Mouse (Mus musculus) heart, adult 11 months (tissue): ENCODE data around the gene Dgcr8.
"Not testable (repeated sequence)": the region's sequence is repeated elsewhere in the genome, so short reads cannot be mapped to it uniquely, and the experiment has no call there.

Experiments
- DNase-seq: peaks from one replicate; pipeline ENCODE4 v3.0.0; 2022

Dgcr8 gene

DNA sequence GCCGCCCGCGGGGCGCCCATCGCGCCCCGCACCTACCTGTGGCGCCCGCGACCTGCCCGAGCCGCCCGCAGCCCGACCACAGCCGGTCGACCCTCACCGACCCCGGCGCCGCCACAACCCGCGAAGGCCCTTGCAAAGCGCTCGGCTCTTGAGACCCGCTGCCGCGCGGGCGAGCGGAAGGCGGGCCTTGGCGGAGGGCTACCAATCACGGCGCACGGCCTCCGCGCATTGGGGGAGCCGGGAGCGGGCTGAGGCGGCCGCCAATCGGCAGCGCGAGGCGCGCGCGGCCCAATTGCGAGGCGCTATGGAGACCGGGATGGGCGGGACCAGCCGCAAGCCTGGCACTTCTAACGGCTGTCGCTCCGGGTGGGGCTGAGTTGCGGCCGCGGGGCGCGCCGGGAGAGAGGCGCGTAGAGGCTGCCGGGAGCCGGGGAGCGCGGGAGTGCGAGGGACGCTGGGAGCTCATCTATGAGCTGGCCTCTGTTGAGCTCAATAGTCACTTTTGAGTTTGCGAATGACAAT is at the start of gene Dgcr8:
TSS of gene Dgcr8 (minus strand) at position 180 of the 522 bp plus-strand sequence.
- DNase-seq = peak; percentile 100

DNA sequence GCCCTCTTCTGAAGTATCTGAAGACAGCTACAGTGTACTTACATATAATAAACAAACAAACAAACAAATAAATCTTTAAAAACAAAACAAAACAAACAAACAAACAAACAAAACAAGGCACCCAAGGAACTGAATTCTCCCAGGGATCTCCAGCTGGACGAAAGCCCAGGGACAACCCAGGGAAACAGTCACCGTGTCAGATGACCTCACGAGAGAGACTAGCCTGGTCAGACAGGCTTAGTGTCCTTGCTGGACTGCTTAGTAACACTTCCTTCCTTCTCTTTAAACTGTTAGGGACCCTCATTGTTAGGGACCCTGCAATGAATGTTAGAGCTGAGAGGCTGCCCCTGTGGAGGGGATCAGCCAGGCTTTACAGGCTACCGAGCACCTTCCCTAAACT is 48.2 kb upstream of the Dgcr8 start:
- DNase-seq = no peak

DNA sequence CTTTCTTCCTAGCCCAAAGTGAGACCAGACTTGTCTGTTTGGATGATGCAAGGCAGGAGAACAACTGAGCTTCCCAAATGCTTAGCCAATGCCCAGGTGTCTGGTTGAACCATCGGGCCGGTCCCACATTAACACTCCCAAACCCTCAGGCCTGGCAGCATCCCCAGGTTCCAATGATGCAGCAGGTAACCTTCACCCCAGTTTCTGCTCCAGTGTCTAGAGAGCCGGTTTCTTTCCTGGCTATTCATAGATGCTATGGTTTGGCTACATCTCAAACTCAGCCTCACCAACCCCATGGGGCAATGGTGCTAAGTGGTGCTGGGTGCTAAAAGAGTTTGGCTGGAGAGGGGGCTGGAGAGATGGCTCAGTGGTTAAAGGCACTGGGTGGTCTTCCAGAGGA is 46.9 kb upstream of the Dgcr8 start:
- peak; percentile 95 for DNase-seq

DNA sequence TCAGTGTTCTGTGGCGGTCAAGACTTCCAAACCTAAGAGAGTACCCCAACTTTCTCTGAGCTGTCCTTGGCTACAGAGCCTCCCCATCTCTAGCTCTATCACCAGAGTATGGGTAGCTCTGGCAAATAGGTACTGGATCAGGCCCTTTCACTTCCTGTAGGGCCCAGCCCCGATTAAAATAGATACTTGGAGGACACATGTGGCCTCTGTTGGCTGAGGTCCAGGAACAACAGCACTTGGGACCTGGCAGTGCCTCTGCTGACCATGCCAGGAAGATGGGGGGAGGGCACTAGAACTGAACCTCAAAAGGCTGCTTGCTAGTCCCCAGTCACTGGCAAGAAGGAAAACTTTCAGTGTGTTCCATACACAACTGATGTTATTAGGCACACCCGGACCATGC is 44.9 kb upstream of the Dgcr8 start:
- peak; percentile 94 for DNase-seq

DNA sequence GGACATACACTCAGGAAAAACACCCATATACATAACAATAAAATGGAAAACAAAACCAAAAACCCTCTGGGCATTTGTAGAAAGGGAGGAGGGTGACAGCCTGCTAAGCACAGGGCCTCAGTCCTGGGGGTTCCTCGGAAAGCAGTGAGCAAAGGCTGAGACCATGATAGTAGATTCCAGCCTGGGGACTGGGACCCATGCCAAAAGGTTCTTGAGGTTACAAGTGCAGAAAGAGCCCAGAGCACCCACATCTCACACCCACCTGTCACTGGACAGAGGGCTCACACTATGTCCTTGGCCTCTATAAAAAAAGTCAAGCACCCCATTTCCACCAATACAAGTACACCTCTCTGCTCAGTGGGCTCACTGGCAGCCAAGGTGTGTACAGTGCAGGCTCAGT is 39.5 kb upstream of the Dgcr8 start:
- DNase-seq = peak; percentile 92

DNA sequence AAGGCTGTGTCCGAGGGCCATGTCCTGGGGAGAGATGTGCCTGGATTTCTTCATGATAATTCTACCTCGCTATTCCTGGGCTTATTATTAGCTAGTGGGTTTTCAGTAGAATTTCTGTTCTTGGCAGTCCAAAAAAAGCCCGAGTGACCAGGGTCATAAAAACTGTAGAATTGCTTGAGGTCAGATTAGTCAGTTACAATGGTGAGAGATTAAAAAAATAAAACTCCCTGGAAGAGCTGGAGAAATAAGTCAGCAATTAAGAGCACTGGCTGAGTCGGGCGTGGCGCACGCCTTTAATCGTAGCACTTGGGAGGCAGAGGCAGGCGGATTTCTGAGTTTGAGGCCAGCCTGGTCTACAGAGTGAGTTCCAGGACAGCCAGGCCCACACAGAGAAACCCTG is 38.9 kb upstream of the Dgcr8 start:
- no peak for DNase-seq

DNA sequence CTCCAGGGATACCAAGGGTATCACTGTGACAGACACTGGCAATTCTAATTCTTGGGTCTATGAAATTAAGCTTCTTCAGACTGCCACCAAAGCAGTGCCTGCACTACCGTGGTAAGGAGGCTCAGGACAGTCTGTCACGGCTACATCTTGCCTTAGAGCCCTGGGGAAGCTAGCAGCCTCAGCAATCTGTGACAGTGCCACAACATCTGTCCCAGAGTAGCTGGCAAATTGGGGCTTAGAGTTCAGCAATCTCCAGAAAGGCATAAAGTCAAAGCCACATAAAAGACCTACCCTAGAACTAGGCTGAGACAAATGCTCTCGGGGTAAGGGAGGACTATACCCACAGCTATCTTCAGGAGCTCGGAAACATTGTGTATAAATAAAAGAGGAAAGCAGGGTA is 36.7 kb upstream of the Dgcr8 start:
- DNase-seq = no peak

DNA sequence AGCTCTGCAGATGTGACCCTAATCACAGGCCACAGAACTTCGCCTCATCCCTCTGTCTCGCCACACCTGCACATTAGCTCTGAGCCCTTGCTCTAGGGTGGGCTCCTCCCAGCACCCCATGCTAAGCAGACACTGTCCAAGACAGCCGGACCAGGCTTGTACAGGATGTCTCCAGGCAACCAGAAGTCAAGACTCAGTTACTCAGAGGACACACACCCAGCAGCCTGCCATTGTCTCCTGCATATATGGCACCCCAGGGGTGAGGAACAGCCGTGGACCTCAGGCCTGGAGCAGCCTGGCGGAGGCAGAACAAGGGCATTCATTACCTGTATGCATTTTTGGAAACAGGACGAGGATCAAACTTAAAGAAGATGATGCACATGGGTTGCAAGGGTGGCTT is 35.0 kb upstream of the Dgcr8 start:
- DNase-seq = no peak

DNA sequence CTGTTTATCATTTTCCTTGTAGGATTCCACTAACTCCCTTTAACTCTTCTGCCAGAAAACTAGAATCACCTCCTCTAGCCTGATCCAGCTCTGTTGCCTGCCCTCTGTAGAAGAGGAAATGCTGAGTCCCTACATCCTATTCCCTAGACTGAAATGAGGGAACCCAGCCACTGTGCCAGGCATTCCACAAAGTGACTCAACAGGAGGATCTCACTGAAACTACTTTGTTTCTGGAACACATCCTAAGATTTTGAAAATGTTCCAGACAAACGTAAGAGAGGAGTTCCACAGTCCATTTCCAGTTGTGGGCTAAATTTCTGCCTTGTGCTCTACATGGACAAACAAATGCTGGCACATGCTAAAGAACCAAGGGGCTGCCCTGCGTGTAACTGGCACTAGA is 34.4 kb upstream of the Dgcr8 start:
- DNase-seq = no peak

DNA sequence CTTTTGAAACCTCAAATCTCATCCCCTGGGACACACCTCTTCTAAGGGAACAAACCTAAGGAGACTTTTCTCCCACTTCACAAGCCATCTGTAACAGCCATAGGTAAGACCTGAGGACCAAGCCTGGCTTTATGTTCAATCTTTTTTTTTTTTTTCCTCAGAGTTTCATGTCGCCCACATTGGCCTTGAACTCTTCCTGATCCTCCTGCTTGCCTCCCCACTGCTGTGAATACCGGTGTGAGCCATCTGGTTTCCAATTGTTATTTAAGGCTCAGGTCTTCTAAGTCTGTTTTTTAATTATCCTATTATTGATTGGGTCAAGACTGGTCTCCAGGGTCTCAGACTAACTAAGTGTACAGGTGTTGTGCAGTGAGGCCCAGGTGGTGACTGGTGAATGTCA is 32.4 kb upstream of the Dgcr8 start:
- DNase-seq = no peak

DNA sequence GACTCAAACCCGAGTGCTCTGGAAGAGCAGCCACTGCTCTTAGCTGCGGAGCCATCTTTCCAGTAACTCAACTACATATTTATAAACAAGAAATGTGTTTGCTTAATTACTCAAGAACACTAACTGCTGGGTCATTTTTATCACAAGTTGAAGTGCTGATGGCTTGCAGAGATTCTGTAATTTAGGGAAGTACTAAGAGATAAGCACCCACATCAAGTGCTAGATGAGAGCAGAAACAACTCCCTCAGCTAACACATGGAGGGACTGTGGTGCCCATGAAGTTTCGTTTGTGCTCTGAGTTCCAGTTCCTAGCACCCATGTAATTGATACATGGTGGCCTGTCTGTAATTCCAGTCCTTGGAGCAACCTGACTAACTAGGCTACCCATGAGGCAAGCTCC is 29.9 kb upstream of the Dgcr8 start:
- DNase-seq = no peak

DNA sequence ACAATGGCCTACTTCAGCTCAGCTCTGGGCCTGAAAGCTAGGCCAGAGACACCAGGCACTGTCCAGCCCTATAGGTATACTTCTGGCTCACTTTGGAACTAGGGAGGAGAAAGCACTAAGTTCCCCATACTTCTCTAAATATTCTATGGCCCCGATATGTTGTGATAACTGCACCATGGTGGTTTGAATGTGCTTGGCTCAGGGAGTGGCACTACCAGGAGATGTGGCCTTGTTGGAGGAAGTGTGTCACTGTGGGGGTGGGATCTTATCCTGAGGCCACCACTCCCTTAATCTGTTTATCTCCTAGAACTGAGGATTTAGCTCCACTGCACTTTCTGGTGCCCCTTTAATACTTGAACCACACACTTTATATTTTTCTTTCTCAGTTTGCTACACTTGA is 19.1 kb upstream of the Dgcr8 start:
- DNase-seq = no peak

DNA sequence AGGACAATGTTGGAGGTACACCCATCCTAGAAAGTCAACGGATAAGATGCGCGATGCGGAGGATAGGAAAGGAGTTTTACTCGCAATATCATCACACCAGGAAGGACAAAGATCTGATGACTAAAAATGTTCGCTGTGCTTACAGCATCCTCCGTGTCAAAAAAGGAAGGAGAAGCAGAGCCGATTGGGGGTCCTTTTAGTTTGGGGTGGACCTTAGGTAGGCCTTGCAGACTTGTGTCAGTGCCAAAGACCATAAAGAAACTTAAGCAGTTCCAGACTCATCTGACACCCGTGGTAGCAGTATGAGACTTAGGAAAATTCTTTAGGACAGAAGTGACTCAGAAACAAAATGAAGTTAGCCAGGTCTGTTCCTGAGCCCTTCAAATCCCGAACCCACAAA is 568 bp upstream of the Dgcr8 start:
- DNase-seq = not testable (repeated sequence)

DNA sequence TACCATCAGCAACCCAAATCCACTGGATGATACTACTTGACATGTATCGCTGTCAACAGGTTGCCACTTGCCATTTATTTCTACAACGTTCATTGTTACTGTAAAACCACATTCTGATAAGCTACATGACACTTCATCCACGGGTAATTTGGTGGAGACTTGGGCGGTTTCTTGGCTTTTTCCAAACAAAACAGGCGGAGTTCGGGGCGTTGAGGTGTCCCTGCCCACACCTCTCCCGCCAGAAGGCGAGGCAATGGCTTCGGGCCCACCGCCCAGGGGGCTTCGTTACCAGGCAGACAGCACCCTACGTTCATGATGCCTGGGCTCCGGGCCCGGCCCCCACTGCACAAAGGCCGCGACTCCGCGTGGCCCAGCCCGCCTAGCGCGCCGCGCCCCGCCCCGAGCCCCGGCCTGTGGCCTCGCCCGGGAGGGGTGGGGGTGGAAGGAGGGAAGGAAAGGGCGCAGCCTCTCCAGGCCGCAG is 425 bp downstream of the Dgcr8 start:
- DNase-seq = no peak

DNA sequence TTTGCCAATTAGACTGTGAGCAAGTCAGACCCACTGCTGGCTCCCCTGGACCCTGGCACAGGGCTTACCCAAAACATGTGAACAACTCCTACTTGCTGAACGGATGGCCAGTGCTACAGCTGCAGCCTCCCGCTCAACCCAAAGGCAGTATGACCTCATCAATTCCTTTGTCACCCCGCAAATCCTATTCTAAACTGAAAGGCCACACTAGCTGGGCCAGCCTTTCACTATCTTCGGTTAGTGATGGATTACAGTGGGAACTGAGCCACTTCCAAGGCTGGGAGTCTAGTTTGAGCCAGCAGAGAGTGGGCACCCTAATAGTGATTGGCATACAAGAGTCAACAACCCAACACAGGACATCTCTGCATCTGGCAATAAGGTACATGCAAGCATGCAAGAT is 880 bp downstream of the Dgcr8 start:
- DNase-seq = peak; percentile 93

DNA sequence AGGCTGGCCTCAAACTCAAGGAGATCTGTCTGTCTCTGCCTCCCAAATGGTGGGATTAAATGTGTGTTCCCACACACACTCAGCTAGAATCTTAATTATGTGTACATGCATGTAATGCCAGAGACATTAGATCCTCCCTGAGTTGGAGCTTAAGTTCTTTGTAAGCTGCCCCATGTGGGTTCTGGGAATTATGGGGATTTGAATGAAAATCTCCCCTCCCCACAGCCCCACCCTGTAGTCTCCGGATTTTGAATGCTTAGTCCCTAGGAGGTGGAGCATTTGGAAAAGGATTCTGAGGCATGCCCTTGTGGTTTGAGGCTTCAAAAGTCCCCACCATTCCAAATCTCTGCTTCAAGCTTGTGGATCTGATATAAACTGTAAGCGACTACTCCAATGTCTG is 13.9 kb downstream of the Dgcr8 start:
- DNase-seq = peak; percentile 42

DNA sequence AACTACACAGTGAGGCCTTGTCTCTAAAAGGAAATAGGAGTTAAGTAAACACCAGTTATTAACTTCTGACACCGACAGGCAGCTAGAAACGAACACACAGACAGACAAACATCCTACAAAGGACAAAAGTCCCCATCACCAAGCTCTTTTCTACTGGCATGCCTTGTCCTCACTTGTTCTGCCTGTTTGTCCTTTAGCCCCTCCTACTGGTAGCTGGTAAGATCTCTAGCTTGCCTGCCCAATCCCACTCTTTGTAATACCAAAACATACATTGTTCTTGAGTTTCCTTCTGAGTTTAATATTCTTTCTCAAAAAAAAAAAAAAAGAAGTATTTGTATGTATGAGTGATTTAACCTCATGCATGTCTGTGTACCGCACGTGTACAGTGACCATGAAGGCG is 20.9 kb downstream of the Dgcr8 start:
- DNase-seq = peak; percentile 24

DNA sequence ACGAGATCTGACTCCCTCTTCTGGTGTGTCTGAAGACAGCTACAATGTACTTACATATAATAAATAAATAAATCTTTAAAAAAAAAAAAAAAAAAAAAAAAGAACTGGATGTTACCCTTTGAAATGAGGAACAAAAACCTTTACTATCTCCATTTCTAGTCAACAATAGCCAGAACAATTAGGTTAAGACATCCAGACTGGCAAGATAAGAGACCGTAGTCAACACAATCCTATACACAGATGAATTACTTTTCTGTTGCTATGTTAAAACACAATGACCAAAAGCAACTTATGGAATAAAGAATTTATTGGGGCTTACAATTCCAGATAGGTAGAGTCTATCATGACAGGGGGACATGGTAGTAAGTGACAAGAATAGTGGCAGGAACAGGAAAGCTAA is 24.0 kb downstream of the Dgcr8 start:
- no peak for DNase-seq

DNA sequence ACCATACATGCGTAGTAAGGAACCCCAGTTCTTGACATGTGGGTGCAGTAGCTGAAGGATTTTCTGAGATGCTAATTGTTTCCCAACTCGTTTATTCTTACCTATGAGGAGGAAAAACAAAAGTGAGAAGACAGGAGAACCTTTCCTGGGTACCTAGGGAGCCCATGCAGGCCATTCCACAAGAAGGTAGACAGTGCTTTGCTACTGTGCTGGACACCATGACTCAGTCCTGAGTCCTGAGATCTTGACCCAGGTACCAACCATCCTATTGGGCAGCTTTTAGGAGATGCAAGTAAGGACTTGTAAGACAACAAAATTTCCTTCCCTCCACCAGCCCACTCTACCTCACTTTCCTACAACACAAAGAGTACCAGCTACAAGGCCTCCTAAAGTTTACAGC is 30.8 kb downstream of the Dgcr8 start, which contains the start of gene Gm49776:
TSS of gene Gm49776 (minus strand) at position 101 of the 400 bp plus-strand sequence.
- DNase-seq = no peak

DNA sequence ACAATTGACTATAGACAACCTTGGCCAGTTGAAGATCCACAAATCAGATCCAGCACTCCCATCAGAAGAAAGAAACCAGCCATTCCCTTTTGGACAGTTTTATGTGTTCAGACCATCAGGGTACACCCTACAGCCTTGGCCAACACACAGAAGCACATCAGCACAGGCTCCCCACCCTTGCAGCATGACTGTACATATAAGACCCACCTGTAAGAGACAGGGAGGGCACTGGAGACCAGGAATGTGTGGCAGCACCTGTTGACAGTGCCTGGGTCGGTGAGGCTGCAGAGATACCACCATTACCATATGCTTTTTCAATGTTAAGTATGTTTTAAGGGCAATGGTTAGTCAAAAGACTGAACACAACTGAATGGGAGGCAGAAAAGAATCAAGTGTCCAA is 35.2 kb downstream of the Dgcr8 start:
- peak; percentile 70 for DNase-seq

DNA sequence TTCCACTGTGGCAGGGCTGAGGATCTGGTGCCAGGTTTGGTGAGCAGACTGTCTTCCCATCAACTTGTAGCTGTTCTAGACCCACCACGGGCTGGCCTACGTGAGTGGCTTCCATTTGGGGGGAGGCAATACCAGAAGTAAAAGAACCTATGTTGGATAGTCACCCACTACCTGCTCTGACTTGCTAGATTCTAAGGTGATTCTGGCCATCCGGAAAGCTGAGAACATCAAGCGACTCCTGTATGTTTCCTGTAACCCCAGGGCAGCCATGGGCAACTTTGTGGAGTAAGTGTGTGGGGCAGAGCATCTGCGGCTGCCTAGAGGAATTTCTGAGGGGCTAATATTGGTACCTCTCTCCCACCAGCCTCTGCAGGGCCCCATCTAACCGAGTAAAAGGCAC is 36.3 kb downstream of the Dgcr8 start:
- peak; percentile 87 for DNase-seq

DNA sequence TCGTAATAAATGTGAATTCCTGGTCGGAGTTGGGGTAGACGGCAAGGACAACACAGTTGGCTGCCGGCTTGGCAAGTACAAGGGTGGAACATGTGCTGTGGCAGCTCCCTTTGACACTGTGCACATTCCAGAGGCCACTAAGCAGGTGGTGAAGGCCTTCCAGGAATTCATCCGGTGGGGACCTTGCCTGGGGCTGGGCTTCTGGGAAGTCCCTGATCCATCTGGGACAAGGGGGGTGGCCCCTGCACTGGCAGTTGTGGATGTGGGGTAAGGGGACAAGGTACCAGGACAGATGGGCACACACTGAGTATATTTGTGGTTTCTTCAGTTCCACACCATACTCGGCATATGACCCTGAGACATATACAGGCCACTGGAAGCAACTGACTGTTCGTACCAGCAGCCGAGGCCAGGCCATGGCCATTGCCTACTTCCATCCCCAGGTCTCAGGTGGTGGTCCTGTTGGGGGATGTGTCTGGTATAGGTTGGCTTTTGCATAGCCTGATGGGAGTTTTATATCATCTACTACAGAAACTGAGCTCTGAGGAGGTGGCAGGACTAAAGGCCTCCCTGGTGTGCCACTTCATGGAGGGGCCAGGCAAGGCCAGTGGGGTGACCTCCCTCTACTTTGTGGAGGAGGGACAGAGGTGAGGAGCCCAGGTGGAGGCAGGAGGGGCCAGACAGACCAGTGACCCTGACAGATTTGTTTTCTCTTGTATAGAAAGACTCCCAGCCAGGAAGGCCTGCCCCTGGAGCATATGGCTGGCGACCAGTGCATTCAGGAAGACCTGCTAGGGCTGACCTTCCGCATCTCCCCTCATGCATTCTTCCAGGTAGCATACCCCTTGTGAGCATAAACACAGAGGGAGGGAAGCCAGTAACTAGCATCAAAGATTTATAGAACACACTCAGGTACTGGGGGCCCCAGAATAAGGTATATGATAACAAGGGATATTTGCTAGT is 37.9 kb downstream of the Dgcr8 start:
- DNase-seq = peak; percentile 91

DNA sequence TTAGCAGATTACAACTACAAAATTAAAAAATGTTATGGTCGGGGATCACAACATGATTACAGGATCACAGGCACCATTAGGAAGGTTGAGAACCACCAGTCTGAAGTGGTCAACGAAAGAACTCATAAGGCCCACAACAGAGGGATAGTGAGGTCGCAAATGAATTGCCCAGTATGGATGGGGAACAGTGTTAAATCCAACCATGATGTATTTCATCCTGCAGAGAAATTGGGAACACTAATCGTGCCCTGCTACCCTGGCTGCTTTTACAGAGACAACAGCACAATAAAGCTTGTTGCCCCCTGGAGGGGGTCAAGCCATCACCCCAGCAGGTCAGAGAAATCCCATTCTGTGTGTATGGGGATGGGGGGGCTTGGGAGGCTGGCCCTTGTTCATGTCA is 38.8 kb downstream of the Dgcr8 start:
- peak; percentile 78 for DNase-seq

DNA sequence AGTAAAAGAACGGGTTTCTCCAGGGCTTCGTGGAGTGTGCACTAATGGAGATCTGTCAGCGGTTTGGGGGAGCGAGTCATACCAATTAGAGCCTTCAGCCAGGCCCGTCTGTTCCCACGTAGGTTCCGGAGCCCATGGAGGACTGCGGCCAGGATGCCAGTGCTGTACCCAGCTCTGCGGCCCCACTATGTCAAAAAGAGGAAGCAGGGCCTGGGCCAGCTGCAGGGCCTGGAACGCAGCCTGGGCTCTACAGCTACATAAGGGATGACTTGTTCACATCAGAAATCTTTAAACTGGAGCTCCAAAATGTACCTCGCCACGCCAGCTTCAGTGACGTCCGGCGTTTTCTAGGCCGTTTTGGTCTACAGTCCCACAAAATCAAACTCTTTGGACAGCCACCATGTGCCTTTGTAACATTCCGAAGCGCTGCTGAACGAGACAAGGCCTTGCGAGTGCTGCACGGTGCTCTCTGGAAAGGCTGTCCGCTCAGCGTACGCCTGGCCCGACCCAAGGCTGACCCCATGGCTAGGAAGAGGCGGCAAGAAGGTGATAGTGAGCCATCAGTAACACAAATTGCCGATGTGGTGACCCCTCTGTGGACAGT is 39.6 kb downstream of the Dgcr8 start:
- peak; percentile 97 for DNase-seq
